Mouse (Mus musculus) CH12.LX (cell line): Measurements from ENCODE around the gene Sh3bp2. TPM values are rescaled to one million over a fixed set of nuclear protein-coding genes. Genes with fewer than 3 reads are reported as not detected.

Experiments used
- DNase-seq: peaks from one replicate; pipeline ENCODE4 v3.0.0-alpha.2; 2013; ENCODE audit errors: extremely low read depth
- H3K27ac ChIP-seq: 2 replicates; pipeline ENCODE4 v1.5.1; 2012; ENCODE audit warnings: low read depth, mild to moderate bottlenecking, control low read depth, moderate library complexity; ENCODE audit not compliant: insufficient read depth
- H3K27me3 ChIP-seq: replicated peaks from 2 replicates; pipeline ENCODE3; 2012; ENCODE audit warnings: inconsistent platforms
- H3K36me3 ChIP-seq, 2 experiments: replicated peaks in 1 of 2; 2 replicates each; pipeline versions ENCODE3 to v1.6.1; 2012; ENCODE audit warnings: inconsistent platforms in 1 of 2, low read length in 1 of 2, mild to moderate bottlenecking in 1 of 2, mixed read lengths in 1 of 2, moderate library complexity in 1 of 2; ENCODE audit not compliant: control insufficient read depth in 1 of 2, insufficient read depth in 1 of 2
- H3K4me1 ChIP-seq, 2 experiments: 2 replicates each; pipeline ENCODE4 v1.6.1; 2012; ENCODE audit warnings: inconsistent platforms in 1 of 2, moderate library complexity in 1 of 2; ENCODE audit not compliant: insufficient read depth in 2 of 2, control insufficient read depth in 1 of 2
- H3K4me2 ChIP-seq: 2 replicates; pipeline ENCODE4 v1.6.1; 2012; ENCODE audit warnings: low read depth, mild to moderate bottlenecking, control low read depth; ENCODE audit not compliant: poor library complexity, insufficient read depth, severe bottlenecking
- H3K4me3 ChIP-seq, 3 experiments: fragments of 150-350 bp in 1 of 3; sonication (generic) in 1 of 3; replicated peaks in 1 of 3; 2 replicates each; pipeline versions ENCODE3 to v1.5.1; 2011 to 2012; ENCODE audit warnings: low read depth in 2 of 3, low read length in 2 of 3, mild to moderate bottlenecking in 2 of 3, moderate library complexity in 2 of 3, control low read depth in 1 of 3, improper control_type of control experiment in 1 of 3, inconsistent platforms in 1 of 3, mixed read lengths in 1 of 3; ENCODE audit not compliant: poor library complexity in 1 of 3
- H3K79me2 ChIP-seq: replicated peaks from 2 replicates; pipeline ENCODE4 v1.6.1; 2012; ENCODE audit warnings: mild to moderate bottlenecking, moderate library complexity; ENCODE audit not compliant: control insufficient read depth, poor library complexity, insufficient read depth, severe bottlenecking; ENCODE audit errors: extremely low read depth
- H3K9ac ChIP-seq: 2 replicates; pipeline ENCODE4 v1.6.1; 2012; ENCODE audit warnings: low read depth, mild to moderate bottlenecking, control low read depth, moderate library complexity; ENCODE audit not compliant: insufficient read depth
- H3K9me3 ChIP-seq: replicated peaks from 2 replicates; pipeline ENCODE3; 2012; ENCODE audit warnings: low read length, inconsistent platforms, mixed read lengths
- BHLHE40 ChIP-seq: IDR thresholded peaks from 2 replicates; pipeline ENCODE4 v1.6.1; 2011; ENCODE audit warnings: mild to moderate bottlenecking, low read depth, low read length, improper control_type of control experiment
- CHD1 ChIP-seq: IDR thresholded peaks from 2 replicates; pipeline ENCODE4 v1.6.1; 2012; ENCODE audit warnings: low read depth, low read length, improper control_type of control experiment, inconsistent platforms
- CHD2 ChIP-seq: IDR thresholded peaks from 2 replicates; pipeline ENCODE4 v1.6.1; 2011; ENCODE audit warnings: low read length, improper control_type of control experiment
- CTCF ChIP-seq, 2 experiments: IDR thresholded peaks in 1 of 2; conservative IDR thresholded peaks in 1 of 2; 2 replicates each; pipeline ENCODE4 v1.5.1; 2011 to 2012; ENCODE audit warnings: low read depth in 2 of 2, low read length in 2 of 2, improper control_type of control experiment in 1 of 2, inconsistent platforms in 1 of 2, mild to moderate bottlenecking in 1 of 2, moderate library complexity in 1 of 2
- E2F4 ChIP-seq: IDR thresholded peaks from 2 replicates; pipeline ENCODE4 v1.6.1; 2011; ENCODE audit warnings: low read depth, low read length, improper control_type of control experiment; ENCODE audit not compliant: insufficient replicate concordance
- ELF1 ChIP-seq: IDR thresholded peaks from 2 replicates; pipeline ENCODE4 v1.6.1; 2014; ENCODE audit warnings: low read depth, mild to moderate bottlenecking, inconsistent platforms, low read length, improper control_type of control experiment
- EP300 ChIP-seq: IDR thresholded peaks from 2 replicates; pipeline ENCODE4 v1.6.1; 2011; ENCODE audit warnings: low read length, improper control_type of control experiment
- ETS1 ChIP-seq: conservative IDR thresholded peaks from 2 replicates; pipeline ENCODE4 v1.6.1; 2012; ENCODE audit warnings: low read depth, mild to moderate bottlenecking, inconsistent platforms, low read length, improper control_type of control experiment, moderate library complexity
- GABPA ChIP-seq: IDR thresholded peaks from 2 replicates; pipeline ENCODE4 v1.6.1; 2012; ENCODE audit warnings: low read depth, low read length, improper control_type of control experiment, inconsistent platforms; ENCODE audit not compliant: insufficient replicate concordance
- HCFC1 ChIP-seq: IDR thresholded peaks from 2 replicates; pipeline ENCODE4 v1.6.1; 2012; ENCODE audit warnings: low read depth, mild to moderate bottlenecking, inconsistent platforms, low read length, improper control_type of control experiment
- IRF4 ChIP-seq: IDR thresholded peaks from 2 replicates; pipeline ENCODE4 v1.6.1; 2014; ENCODE audit warnings: low read depth, mild to moderate bottlenecking, inconsistent platforms, low read length, improper control_type of control experiment
- JUN ChIP-seq: IDR thresholded peaks from 2 replicates; pipeline ENCODE4 v1.6.1; 2011; ENCODE audit warnings: low read depth, mild to moderate bottlenecking, low read length, improper control_type of control experiment, moderate library complexity; ENCODE audit not compliant: insufficient read depth
- JUND ChIP-seq: conservative IDR thresholded peaks from 2 replicates; pipeline ENCODE4 v1.6.1; 2011; ENCODE audit warnings: low read depth, low read length, improper control_type of control experiment
- KAT2A ChIP-seq: IDR thresholded peaks from 2 replicates; pipeline ENCODE4 v1.6.1; 2012; ENCODE audit warnings: low read length, improper control_type of control experiment, inconsistent platforms; ENCODE audit not compliant: insufficient replicate concordance
- MAFK ChIP-seq: IDR thresholded peaks from 2 replicates; pipeline ENCODE4 v1.6.1; 2011; ENCODE audit warnings: low read length, improper control_type of control experiment; ENCODE audit not compliant: insufficient replicate concordance
- MAX ChIP-seq: IDR thresholded peaks from 2 replicates; pipeline ENCODE4 v1.6.1; 2011; ENCODE audit warnings: low read length, improper control_type of control experiment
- MAZ ChIP-seq: IDR thresholded peaks from 2 replicates; pipeline ENCODE4 v1.6.1; 2012; ENCODE audit warnings: low read depth, mild to moderate bottlenecking, inconsistent platforms, low read length, improper control_type of control experiment, moderate library complexity
- MEF2A ChIP-seq: IDR thresholded peaks from 2 replicates; pipeline ENCODE4 v1.6.1; 2014; ENCODE audit warnings: low read depth, mild to moderate bottlenecking, inconsistent platforms, low read length, improper control_type of control experiment, borderline replicate concordance
- MXI1 ChIP-seq: IDR thresholded peaks from 2 replicates; pipeline ENCODE4 v1.6.1; 2011; ENCODE audit warnings: mild to moderate bottlenecking, low read depth, low read length, improper control_type of control experiment
- NELFE ChIP-seq: IDR thresholded peaks from 2 replicates; pipeline ENCODE4 v1.6.1; 2011; ENCODE audit warnings: low read depth, low read length, improper control_type of control experiment
- NRF1 ChIP-seq: IDR thresholded peaks from 2 replicates; pipeline ENCODE4 v1.6.1; 2014; ENCODE audit warnings: low read depth, mild to moderate bottlenecking, inconsistent platforms, low read length, improper control_type of control experiment, moderate library complexity
- PAX5 ChIP-seq: IDR thresholded peaks from 2 replicates; pipeline ENCODE4 v1.6.1; 2012; ENCODE audit warnings: low read length, inconsistent platforms, mixed read lengths
- POLR2A ChIP-seq: IDR thresholded peaks from 2 replicates; pipeline ENCODE4 v1.6.1; 2011; ENCODE audit warnings: low read depth, mild to moderate bottlenecking, improper control_type of control experiment, low read length
- POLR2AphosphoS2 ChIP-seq: IDR thresholded peaks from 2 replicates; pipeline ENCODE4 v1.6.1; 2011; ENCODE audit warnings: low read depth, low read length, improper control_type of control experiment
- RAD21 ChIP-seq: IDR thresholded peaks from 2 replicates; pipeline ENCODE4 v1.6.1; 2011; ENCODE audit warnings: low read depth, mild to moderate bottlenecking, low read length, improper control_type of control experiment, moderate library complexity
- RCOR1 ChIP-seq: conservative IDR thresholded peaks from 2 replicates; pipeline ENCODE4 v1.6.1; 2012; ENCODE audit warnings: low read depth, mild to moderate bottlenecking, inconsistent platforms, low read length, improper control_type of control experiment
- SIN3A ChIP-seq: IDR thresholded peaks from 2 replicates; pipeline ENCODE4 v1.6.1; 2012; ENCODE audit warnings: low read length, improper control_type of control experiment, inconsistent platforms
- SMC3 ChIP-seq: IDR thresholded peaks from 2 replicates; pipeline ENCODE4 v1.6.1; 2011; ENCODE audit warnings: low read depth, low read length, improper control_type of control experiment
- TBP ChIP-seq: conservative IDR thresholded peaks from 2 replicates; pipeline ENCODE4 v1.6.1; 2011; ENCODE audit warnings: low read depth, low read length, improper control_type of control experiment
- TCF12 ChIP-seq: IDR thresholded peaks from 2 replicates; pipeline ENCODE4 v1.6.1; 2014; ENCODE audit warnings: low read depth, mild to moderate bottlenecking, inconsistent platforms, low read length, improper control_type of control experiment
- UBTF ChIP-seq: IDR thresholded peaks from 2 replicates; pipeline ENCODE4 v1.6.1; 2012; ENCODE audit warnings: low read depth, mild to moderate bottlenecking, inconsistent platforms, low read length, improper control_type of control experiment, moderate library complexity
- USF1 ChIP-seq: IDR thresholded peaks from 2 replicates; pipeline ENCODE4 v1.6.1; 2014; ENCODE audit warnings: low read depth, mild to moderate bottlenecking, inconsistent platforms, low read length, improper control_type of control experiment
- USF2 ChIP-seq: conservative IDR thresholded peaks from 2 replicates; pipeline ENCODE4 v1.6.1; 2011; ENCODE audit warnings: low read depth, low read length, improper control_type of control experiment
- ZC3H11A ChIP-seq: IDR thresholded peaks from 2 replicates; pipeline ENCODE4 v1.6.1; 2012; ENCODE audit warnings: low read depth, mild to moderate bottlenecking, inconsistent platforms, low read length, improper control_type of control experiment
- ZKSCAN1 ChIP-seq: IDR thresholded peaks from 2 replicates; pipeline ENCODE4 v1.6.1; 2012; ENCODE audit warnings: low read depth, inconsistent platforms, low read length, improper control_type of control experiment, borderline replicate concordance
- ZMIZ1 ChIP-seq: IDR thresholded peaks from 2 replicates; pipeline ENCODE4 v1.6.1; 2012; ENCODE audit warnings: low read depth, mild to moderate bottlenecking, inconsistent platforms, low read length, improper control_type of control experiment
- ZNF384 ChIP-seq: IDR thresholded peaks from 2 replicates; pipeline ENCODE4 v1.6.1; 2012; ENCODE audit warnings: low read depth, low read length, improper control_type of control experiment, inconsistent platforms
- dilution Hi-C: fragments of 300-500 bp; cut with MboI; formaldehyde crosslinking; loops from 2 replicates; pipeline ENCODE4 v1.14.3; 2020; ENCODE audit warnings: low sequenced_read_pairs; ENCODE audit not compliant: extremely low pct_unique_long_range_greater_than_20kb, extremely low pct_ligation_motif_present
- in situ Hi-C: fragments of 300-500 bp; cut with MboI; formaldehyde crosslinking; loops from 3 replicates; pipeline ENCODE4 v1.14.3; 2019; ENCODE audit warnings: low sequenced_read_pairs, low pct_ligation_motif_present, low pct_unique_long_range_greater_than_20kb, mixed read lengths
- polyA plus RNA-seq: library from polyadenylated mRNA; unstranded; fragments of >175 nt; gene quantifications from 2 replicates; pipeline ENCODE4 v1.2.1, GENCODE M21; 2012; ENCODE audit warnings: low read depth; ENCODE audit not compliant: insufficient read length
- total RNA-seq, 2 experiments: library from RNA; depleted of rRNA; stranded (reverse); fragments of 300-350 nt in 1 of 2; fragments of >200 nt in 1 of 2; gene quantifications; 2 replicates each; pipeline ENCODE4 v1.2.3; 2012 to 2014

Gene Sh3bp2
- total RNA-seq (2012; rRNA removed): 5.9 and 7.3 TPM in 2 replicates
- 5.8 and 6.5 TPM in 2 replicates for total RNA-seq (2014; rRNA removed)
- polyA plus RNA-seq: 10.5 and 11.0 TPM in 2 replicates

DNA sequence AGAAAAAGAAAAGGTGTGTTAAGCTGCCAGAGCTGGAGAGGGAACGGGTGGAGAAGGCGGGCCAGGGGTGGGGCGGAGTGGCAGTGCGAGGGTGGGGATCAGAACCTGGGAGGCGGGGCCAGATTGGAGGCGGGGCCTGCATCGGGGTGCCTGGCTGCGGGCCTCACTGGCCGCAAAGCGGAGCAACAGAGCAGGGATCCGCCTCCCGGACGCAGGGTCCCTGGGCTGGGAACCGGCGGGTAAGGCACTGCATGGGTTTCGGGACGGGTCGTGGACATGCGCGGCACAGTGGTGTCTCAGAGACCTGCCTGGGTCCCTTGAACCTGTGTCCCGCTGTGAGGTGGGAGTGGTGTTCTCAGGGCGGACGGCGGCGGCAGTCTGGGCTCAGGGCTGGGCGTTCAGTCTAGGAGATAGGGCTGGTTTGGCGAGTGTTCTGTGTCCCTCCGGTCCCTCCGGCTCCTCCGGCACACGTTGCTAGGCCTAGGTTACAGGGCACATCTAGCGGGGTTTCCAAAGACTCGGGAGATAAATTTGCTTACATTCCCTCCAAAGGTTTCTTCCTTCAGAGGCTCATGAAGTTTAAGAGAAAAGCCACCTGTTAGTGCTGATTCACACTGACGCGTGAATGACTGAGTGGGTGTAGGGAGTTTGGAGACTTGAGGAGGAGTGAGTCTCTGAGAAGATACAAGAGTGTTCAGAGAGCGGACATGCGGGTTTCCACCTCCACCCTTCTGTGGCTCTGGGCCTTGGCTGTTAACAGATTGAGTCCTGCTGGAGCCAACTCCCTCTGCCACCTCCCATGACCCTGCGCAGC lies at the start of gene Sh3bp2:
TSS of gene Sh3bp2 (plus strand) at position 176 of the 814 bp plus-strand sequence.
- Histone ChIP-seq H3K36me3 (peaks cover 0 to 16% of the 10 kb centered on the region in 2 experiments), H3K4me3 (peak within 1 kb of the TSS; percentile 54 to 96 (median 68)), H3K27me3 (no peaks in the 10 kb centered on the region), H3K9ac (peak within 1 kb of the TSS; percentile 72), H3K9me3 (no peaks in the 10 kb centered on the region), H3K27ac (peak within 1 kb of the TSS; percentile 24; the same call in 1 of the 2 replicates), H3K79me2 (no peaks in the 10 kb centered on the region), H3K4me1 (peaks cover 39 to 59% of the 10 kb centered on the region in 2 experiments), H3K4me2 (peak within 1 kb of the TSS; percentile 84)
- in situ Hi-C loops: loop anchor here (5.0 to 25.0 kb wide), 2 partner anchors 111 to 511 kb away; partner anchors contain the start of genes Hgfac and Mfsd10
- dilution Hi-C loops: no loop called here
- DNase-seq: peak; percentile 90
- TF ChIP-seq JUN (no peak), POLR2AphosphoS2 (no peak), TBP (no peak), USF2 (no peak), MAZ (no peak), ZC3H11A (no peak), MAFK (no peak), SMC3 (peak; percentile 7; the same call in 1 of the 2 replicates), JUND (no peak), NRF1 (peak; percentile 75), ELF1 (0 out of 2 replicates have a peak, but pooled peaks have one; percentile 12), ETS1 (no peak), IRF4 (no peak; the same call in none of the 2 replicates), UBTF (peak; percentile 23; the same call in 1 of the 2 replicates), ZKSCAN1 (no peak), RAD21 (no peak), NELFE (peak; percentile 61), CTCF (conservative IDR thresholded peaks at IDR 0.05 in 1 of 2, IDR thresholded peaks at IDR 0.05 in 1 of 2; ENCODE audit: low read depth in 2 of 2, low read length in 2 of 2) (peak in 1 of 2 experiments; percentile 12; a peak in 1 of 4 replicates), ZNF384 (no peak), POLR2A (peak; percentile 82), MXI1 (peak; percentile 35; the same call in 1 of the 2 replicates), PAX5 (no peak), GABPA (no peak), BHLHE40 (no peak), KAT2A (no peak), CHD1 (no peak), USF1 (no peak), ZMIZ1 (0 out of 2 replicates have a peak, but pooled peaks have one; percentile 46), EP300 (no peak), MAX (0 out of 2 replicates have a peak, but pooled peaks have one; percentile 16), RCOR1 (no peak), HCFC1 (no peak), MEF2A (no peak), SIN3A (peak; percentile 57; the same call in 1 of the 2 replicates), E2F4 (no peak), TCF12 (peak; percentile 59; the same call in 1 of the 2 replicates), CHD2 (no peak)
